Mouse (Mus musculus) right cerebral cortex, postnatal 14 days (tissue): ENCODE data around the gene Aloxe3.

Experiments
- DNase-seq: peaks from one replicate; pipeline ENCODE4 v3.0.0; 2022

The Aloxe3 gene

GRCm38 (mm10) chr11:69185031-69185430 lies 59.3 kb downstream of the Aloxe3 start:
- DNase-seq, result no peak

- no peak for DNase-seq
Measured at GRCm38 (mm10) chr11:69185936-69186335, 60.2 kb downstream of the Aloxe3 start.

GRCm38 (mm10) chr11:69192840-69193239 lies 67.1 kb downstream of the Aloxe3 start:
- no peak for DNase-seq

- no peak for DNase-seq
Measured at GRCm38 (mm10) chr11:69196766-69197165, 71.1 kb downstream of the Aloxe3 start.

- DNase-seq, result no peak
Measured at GRCm38 (mm10) chr11:69197194-69197593, 71.5 kb downstream of the Aloxe3 start.

- no peak for DNase-seq
Measured at GRCm38 (mm10) chr11:69197743-69198142, 72.0 kb downstream of the Aloxe3 start, which contains the start of gene Alox8. TSS of gene Alox8 (minus strand) at chr11:69197843.
